Mouse (Mus musculus) lung, postnatal 0 days (tissue): ENCODE measurements around the gene Ago3.

ENCODE experiments used
- CTCF ChIP-seq: IDR thresholded peaks from 2 replicates; pipeline ENCODE4 v1.5.1; 2016; ENCODE audit warnings: antibody characterized with exemption, mild to moderate bottlenecking
- EP300 ChIP-seq: IDR thresholded peaks from 2 replicates; pipeline ENCODE4 v1.6.1; 2016; ENCODE audit warnings: antibody characterized with exemption, mild to moderate bottlenecking, control low read depth

GRCm38 (mm10) chr4:126428682-126429346, 542 bp downstream of the Ago3 start:
- TF ChIP-seq EP300 (no peak), CTCF (no peak)
